Mouse (Mus musculus): ENCODE results near the gene Ppip5k1.

Ppip5k1 gene

DNA sequence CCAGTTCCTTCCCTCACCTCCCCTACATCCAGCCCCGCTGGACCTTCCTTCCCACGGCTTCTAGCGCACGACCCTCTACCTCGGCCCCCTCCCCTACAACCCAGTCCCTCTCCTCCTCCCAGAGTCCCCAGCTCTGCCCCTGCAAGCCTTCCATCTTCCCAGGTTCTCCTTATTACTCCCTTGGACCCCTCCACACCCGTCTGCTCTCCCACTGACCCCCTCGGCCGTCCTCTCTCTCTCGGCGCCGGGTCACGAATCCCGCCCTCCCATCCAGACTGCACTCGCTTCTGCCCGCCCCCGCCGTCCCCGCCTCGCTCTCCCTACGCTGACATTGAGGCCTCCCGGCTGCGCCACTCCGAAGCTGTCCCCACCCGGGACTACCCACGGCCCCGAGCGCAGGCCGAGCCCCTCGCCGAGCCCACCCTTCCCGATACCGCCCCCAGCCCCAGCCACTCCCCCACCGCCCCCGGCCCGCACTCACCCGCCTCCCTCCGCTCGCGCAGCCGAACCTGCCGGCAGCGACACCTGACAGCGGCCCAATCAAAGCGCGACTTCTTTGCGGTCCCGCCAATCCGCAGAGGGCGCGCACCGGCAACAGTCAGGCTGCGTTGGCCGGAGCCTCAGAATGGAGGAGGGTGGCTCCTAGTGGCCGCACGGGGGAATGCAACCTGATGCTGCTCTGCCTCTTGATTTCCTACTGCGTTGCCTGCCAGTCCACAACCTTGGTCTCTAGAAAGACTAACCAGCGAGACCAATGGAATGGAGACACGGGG lies at the start of gene Ppip5k1:
Ppip5k1 (minus strand) TSS at position 577 of the 773 bp plus-strand sequence.
- CTCF ChIA-PET = interaction anchor here (0.7 kb wide), 1 partner anchor 183 kb away, joined by 3 read pairs; no protein-coding TSS in a partner anchor

DNA sequence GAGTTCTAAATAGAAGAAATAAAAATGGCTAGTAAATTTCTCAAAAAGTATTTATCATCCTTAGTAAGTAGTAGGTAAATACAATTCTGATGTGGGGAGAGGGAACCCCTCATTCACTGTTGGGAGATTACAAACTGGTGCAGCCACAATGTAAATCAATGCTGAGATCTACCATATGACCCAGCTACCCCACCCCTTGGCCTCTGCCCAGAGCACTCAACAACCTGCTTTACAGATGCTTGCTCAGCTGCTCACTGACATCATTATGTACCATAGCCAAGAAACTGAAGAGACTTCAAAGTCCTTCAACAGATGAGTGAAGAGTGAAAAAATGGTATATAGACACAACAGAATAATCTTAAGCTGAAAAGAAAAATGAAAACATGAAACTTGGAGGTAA lies 48.1 kb upstream of the Ppip5k1 start:
- CTCF ChIA-PET = interaction anchor here (0.7 kb wide), 1 partner anchor 91 kb away, joined by 3 read pairs; no protein-coding TSS in a partner anchor

- CTCF ChIA-PET = interaction anchor here (0.6 kb wide), 1 partner anchor 200 kb away, joined by 3 read pairs; no protein-coding TSS in a partner anchor
Measured at GRCm38 (mm10) chr2:121396624-121397023, 41.4 kb upstream of the Ppip5k1 start.

DNA sequence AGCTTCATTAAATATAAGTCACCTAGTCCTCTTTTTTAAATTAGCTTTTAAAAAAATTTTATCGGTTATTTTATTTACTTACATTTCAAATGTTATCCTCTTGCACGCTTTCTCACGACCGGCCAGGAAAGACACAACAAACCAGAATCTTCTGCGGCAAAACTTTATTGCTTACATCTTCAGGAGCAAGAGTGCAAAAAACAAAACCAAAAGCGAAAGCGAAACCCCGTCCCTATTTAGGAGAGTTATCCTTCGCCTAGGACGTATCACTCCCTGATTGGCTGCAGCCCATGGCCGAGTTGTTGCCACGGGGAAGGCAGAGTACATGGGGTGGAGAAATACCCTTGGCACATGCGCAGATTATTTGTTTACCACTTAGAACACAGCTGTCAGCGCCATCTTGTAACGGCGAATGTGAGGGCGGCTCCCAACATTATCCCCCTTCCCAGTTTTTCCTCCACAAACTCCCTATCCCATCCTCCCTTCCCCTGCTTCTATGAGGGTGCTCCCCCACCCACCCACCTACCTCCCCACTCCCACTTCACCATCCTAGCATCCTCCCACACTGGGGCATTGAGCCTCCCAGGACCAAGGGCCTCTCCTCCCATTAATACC lies 31.9 kb upstream of the Ppip5k1 start, which contains the start of gene Strc:
Strc (minus strand) TSS at position 208 of the 615 bp plus-strand sequence.
- CTCF ChIA-PET = interaction anchor here (0.7 kb wide), 1 partner anchor 66 kb away, joined by 3 read pairs; no protein-coding TSS in a partner anchor

- CTCF ChIA-PET = interaction anchor here (0.6 kb wide), 1 partner anchor 805 kb away, joined by 4 read pairs; no protein-coding TSS in a partner anchor
Measured at GRCm38 (mm10) chr2:121374766-121375165, 19.6 kb upstream of the Ppip5k1 start.

- CTCF ChIA-PET = no interaction called here
Measured at GRCm38 (mm10) chr2:121372266-121372665, 17.1 kb upstream of the Ppip5k1 start.

DNA sequence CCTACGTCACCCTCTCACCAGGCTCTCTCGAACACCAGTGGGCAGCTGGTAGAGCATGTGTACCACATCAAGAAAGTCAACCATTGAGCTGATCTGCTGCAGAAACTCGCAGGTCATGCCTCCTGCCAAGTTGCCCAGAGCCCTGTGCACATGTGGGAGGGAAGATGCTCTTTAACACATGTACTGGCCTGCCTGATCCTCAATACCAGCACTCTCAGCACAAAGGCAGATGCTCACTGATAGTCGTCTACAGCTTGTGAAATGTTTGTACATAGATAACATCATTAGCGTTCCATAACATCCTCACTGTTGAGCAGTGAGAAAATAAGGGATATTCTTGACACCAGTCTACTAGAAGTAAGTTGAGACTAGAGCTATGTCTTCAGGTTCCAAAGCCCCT lies 15.7 kb upstream of the Ppip5k1 start:
- CTCF ChIA-PET = no interaction called here

DNA sequence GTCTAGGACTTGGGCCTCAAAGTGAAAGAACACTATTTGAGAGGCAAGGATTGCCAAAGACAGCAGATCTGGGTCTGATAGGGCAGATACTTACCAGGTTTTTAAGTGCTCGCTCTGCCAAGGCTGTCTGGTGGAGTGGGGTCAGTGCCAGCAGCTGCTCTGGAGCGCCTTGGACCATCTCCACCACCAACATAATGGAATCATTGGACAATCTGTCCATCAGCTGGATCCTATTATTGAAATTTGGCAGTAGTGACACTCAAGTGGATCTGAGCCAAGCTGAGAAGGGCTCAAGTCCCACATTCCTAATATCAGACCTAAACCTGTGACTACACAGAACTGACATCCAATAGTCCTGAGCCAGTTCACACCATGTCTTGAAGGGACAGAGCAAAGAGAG lies 13.6 kb upstream of the Ppip5k1 start:
- CTCF ChIA-PET = interaction anchor here (0.5 kb wide), 1 partner anchor 10 kb away, joined by 3 read pairs; no protein-coding TSS in a partner anchor

DNA sequence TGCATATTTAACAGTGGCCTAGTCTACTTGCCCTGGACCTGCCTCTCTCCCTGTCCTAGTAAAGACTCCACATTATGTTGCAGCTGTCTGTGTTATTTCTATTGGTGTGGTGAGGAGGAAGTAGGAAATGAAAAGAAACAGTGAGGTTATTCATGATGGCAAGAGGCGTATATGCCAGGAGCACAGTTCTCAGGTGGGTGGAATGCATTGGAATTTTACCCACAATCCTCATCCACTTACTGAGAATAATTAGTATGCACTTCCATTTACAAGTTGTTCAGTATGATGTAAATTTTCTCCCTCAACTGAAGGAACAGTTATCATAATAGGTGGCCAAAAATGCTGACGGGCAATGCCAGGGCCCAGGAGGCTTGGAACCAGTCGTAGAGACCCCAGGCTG lies 8.5 kb upstream of the Ppip5k1 start:
- CTCF ChIA-PET = no interaction called here

GRCm38 (mm10) chr2:121359461-121359860 lies 4.3 kb upstream of the Ppip5k1 start:
- CTCF ChIA-PET = no interaction called here

GRCm38 (mm10) chr2:121358381-121358780 lies 3.2 kb upstream of the Ppip5k1 start:
- CTCF ChIA-PET = interaction anchor here (0.6 to 1.5 kb wide), 2 partner anchors 10 to 68 kb away, joined by 3 to 4 read pairs; partner anchors contain the start of gene Map1a

GRCm38 (mm10) chr2:121357961-121358360 lies 2.8 kb upstream of the Ppip5k1 start:
- CTCF ChIA-PET = interaction anchor here (1.5 kb wide), 1 partner anchor 68 kb away, joined by 4 read pairs; the partner anchor contains the start of gene Map1a

GRCm38 (mm10) chr2:121357494-121357893 lies 2.3 kb upstream of the Ppip5k1 start, which contains the start of gene Ckmt1:
Gene Ckmt1, plus strand, starts transcription at chr2:121357714.
- CTCF ChIA-PET = interaction anchor here (1.5 kb wide), 1 partner anchor 67 kb away, joined by 4 read pairs; the partner anchor contains the start of gene Map1a

DNA sequence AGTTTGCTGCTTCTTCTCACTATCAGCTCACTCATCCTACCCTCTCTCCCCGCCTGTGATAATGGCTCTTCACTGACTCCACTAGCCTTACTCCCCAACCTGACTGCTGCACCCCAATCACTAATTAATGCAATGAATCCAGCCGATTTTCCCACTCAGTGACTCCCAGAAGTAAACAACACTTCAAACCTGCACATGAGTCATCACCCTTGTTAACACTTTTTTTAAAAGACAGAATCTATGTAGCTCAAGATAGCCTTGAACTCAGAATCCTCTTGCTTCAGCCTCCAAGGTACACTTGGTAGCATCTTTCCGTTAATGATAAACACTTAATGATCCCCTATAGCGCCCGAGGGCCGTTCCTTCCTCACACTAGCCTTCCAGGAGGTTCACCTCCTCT lies 818 bp downstream of the Ppip5k1 start:
- CTCF ChIA-PET = no interaction called here

- CTCF ChIA-PET = no interaction called here
Measured at GRCm38 (mm10) chr2:121353156-121353555, 2.0 kb downstream of the Ppip5k1 start.

- CTCF ChIA-PET = no interaction called here
Measured at GRCm38 (mm10) chr2:121339057-121339456, 16.1 kb downstream of the Ppip5k1 start.

DNA sequence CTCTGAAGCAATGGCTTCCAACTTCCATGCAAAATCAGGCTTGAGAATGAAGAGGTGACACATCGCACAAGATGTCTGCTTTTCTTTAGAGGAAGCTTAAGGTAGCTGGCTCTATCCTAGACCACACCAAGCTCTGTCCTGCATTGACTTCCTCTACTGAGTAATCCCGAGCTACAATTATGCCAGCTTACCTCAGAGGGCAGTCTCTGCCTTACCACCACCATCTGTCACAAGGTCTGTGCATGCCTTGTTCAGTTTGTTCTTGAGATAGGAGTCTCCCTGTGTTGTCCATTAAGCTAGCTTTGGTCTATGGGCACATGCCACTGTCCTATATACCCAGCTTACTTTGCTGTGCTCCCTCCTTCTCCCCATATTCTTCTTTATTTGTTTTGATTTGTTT lies 25.7 kb downstream of the Ppip5k1 start:
- CTCF ChIA-PET = no interaction called here

GRCm38 (mm10) chr2:121323693-121324470 lies 31.3 kb downstream of the Ppip5k1 start:
- CTCF ChIA-PET = no interaction called here

- CTCF ChIA-PET = no interaction called here
Measured at GRCm38 (mm10) chr2:121323041-121323440, 32.2 kb downstream of the Ppip5k1 start.

DNA sequence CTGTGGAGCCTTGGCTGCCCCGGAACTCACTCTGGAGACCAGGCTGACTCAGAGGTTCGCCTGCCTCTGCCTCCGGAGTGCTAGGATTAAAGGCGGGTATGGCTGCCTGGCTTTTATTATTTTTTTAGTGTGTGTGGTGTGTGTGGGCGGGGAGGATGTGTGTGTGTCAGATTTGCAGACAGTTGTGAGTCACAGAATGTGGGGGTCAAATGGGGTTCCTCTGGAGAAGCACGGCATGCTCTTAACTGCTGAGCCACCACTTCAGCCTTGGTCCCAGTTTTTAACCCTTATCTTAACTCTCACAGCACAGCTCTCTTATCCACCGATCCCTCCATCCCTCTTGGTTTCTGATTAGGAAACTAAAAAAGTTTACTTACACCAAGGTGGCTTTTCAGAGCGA lies 38.9 kb downstream of the Ppip5k1 start:
- CTCF ChIA-PET = interaction anchor here (0.8 kb wide), 1 partner anchor 532 kb away, joined by 3 read pairs; no protein-coding TSS in a partner anchor

DNA sequence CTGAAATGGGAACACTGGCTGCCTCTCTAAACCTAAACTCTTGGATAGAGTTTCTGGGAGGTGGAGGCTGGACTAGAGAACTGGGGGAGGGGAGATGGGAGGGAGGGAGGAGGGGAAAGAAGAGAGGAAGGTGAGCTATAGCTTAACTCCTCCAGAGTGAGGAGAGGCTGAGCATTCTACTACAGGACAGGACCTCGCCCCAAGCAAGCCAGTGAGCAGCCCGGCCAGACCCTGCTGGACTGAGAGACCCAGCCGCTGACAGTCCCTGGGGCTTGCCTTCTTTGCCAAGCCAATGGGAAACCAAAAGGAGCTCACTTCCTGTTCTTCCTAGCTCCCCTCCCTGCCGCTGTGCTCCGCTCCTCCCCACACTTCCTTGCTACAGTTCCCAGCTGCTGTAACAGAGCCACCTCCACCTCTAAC lies 46.2 kb downstream of the Ppip5k1 start:
- CTCF ChIA-PET = no interaction called here

GRCm38 (mm10) chr2:121300036-121300435 lies 55.2 kb downstream of the Ppip5k1 start:
- CTCF ChIA-PET = no interaction called here
